ENCODE assay signal across 8 mouse cellular contexts in genomic region chr2:157077641-157078058, GRCm38 (mm10). TPM values are rescaled to one million over a fixed set of nuclear protein-coding genes. Genes with fewer than 3 reads are reported as not detected.
DNase-seq lines count a peak whose midpoint lies in the region; ATAC-seq lines count a peak whose summit lies in the region.

No protein-coding gene starts in this region.

- H3K4me3 ChIP-seq in hindbrain, embryonic 10.5 days, result peak overlapping the region; percentile 97
- H3K4me3 ChIP-seq in lung, embryonic 15.5 days, result peak overlapping the region; percentile 90
- peak overlapping the region; percentile 96 for H3K4me3 ChIP-seq in neural tube, embryonic 14.5 days (ENCODE audit: low read depth, low read length)

- under 1% methylated on average over 15 of the region's 15 CpGs for WGBS in hindbrain, embryonic 10.5 days
- 2% methylated on average over 15 of the region's 15 CpGs for WGBS in lung, embryonic 15.5 days
- WGBS in neural tube, embryonic 14.5 days, result 0% methylated on average over 15 of the region's 15 CpGs

- peak; percentile 20; the same call in 1 of the 2 replicates for ATAC-seq in lung, embryonic 15.5 days (ENCODE audit: borderline replicate concordance, extremely low read depth, low FRiP score, low TSS enrichment)
- ATAC-seq in neural tube, embryonic 14.5 days (ENCODE audit: low read depth), result no peak

- H3K4me1 ChIP-seq in hindbrain, embryonic 10.5 days (replicated peaks), result peaks cover 79% of the 10 kb centered on the region
- peaks cover 59% of the 10 kb centered on the region for H3K4me1 ChIP-seq in lung, embryonic 15.5 days
- H3K4me1 ChIP-seq in neural tube, embryonic 14.5 days (ENCODE audit: control insufficient read depth, insufficient read depth, low read length), result peaks cover 54% of the 10 kb centered on the region

- no peaks in the 10 kb centered on the region for H3K9me3 ChIP-seq in hindbrain, embryonic 10.5 days
- H3K9me3 ChIP-seq in lung, embryonic 15.5 days, result no peaks in the 10 kb centered on the region
- H3K9me3 ChIP-seq in neural tube, embryonic 14.5 days (ENCODE audit: control insufficient read depth, low read length), result no peaks in the 10 kb centered on the region

- peak overlapping the region; percentile 97 for H3K9ac ChIP-seq in lung, embryonic 15.5 days
- peak overlapping the region; percentile 99 for H3K9ac ChIP-seq in neural tube, embryonic 14.5 days (replicated peaks; ENCODE audit: low read depth, low read length)

- H3K27ac ChIP-seq in hindbrain, embryonic 10.5 days, result peak overlapping the region; percentile 99
- H3K27ac ChIP-seq in lung, embryonic 15.5 days, result peak overlapping the region; percentile 96
- H3K27ac ChIP-seq in neural tube, embryonic 14.5 days (ENCODE audit: low read depth, low read length), result peak overlapping the region; percentile 98; the same call in 1 of the 2 replicates

- peak; percentile 87 for DNase-seq in Muller cell, postnatal 12 days (ENCODE audit: inconsistent ontology term)
- DNase-seq in cerebellum, adult 8-10 months, result peak; percentile 70
- DNase-seq in frontal cortex, postnatal 14 days (ENCODE audit: low spot score in 2 of 2), result peak; percentile 65 to 74
- peak; percentile 63 for DNase-seq in hindbrain, embryonic 10.5 days (ENCODE audit: low spot score)
- DNase-seq in layer of hippocampus, postnatal 10 days (ENCODE audit: low spot score in 2 of 2), result peak; percentile 77 to 83
- DNase-seq in B cell, adult 2 months, result no peak

- no peaks in the 10 kb centered on the region; the same call in 1 of the 2 replicates for H3K27me3 ChIP-seq in hindbrain, embryonic 10.5 days (ENCODE audit: insufficient read depth, poor library complexity, severe bottlenecking)
- no peaks in the 10 kb centered on the region for H3K27me3 ChIP-seq in lung, embryonic 15.5 days
- no peaks in the 10 kb centered on the region for H3K27me3 ChIP-seq in neural tube, embryonic 14.5 days (ENCODE audit: control insufficient read depth, insufficient read depth, low read length)

- H3K36me3 ChIP-seq in hindbrain, embryonic 10.5 days, result peaks cover 44% of the 10 kb centered on the region
- no peaks in the 10 kb centered on the region; the same call in 1 of the 2 replicates for H3K36me3 ChIP-seq in lung, embryonic 15.5 days
- no peaks in the 10 kb centered on the region for H3K36me3 ChIP-seq in neural tube, embryonic 14.5 days (ENCODE audit: control insufficient read depth, insufficient read depth, low read length)

- peak overlapping the region; percentile 79 for H3K4me2 ChIP-seq in lung, embryonic 15.5 days
- peak overlapping the region; percentile 100 for H3K4me2 ChIP-seq in neural tube, embryonic 14.5 days (ENCODE audit: low read depth, low read length)

RNA-seq across cellular contexts. Expression of gene Soga1, which starts 1.4 kb away (rescaled TPM):
- 3.7 and 4.0 TPM in 2 replicates for polyA plus RNA-seq in hindbrain, embryonic 10.5 days (2016; fragmentation: Nextera tagmentation; extraction: Ambion mirVana)
- 10 to 100 TPM; 74.1 to 79.6 TPM for total RNA-seq in layer of hippocampus, postnatal 10 days (2021)
- 4.1 and 5.1 TPM in 2 replicates for polyA plus RNA-seq in lung, embryonic 15.5 days (2015; fragmentation: Nextera tagmentation; extraction: Ambion mirVana)
- 10.0 and 10.2 TPM in 2 replicates for polyA plus RNA-seq in neural tube, embryonic 14.5 days (2014; fragmentation: Nextera tagmentation; extraction: Ambion mirVana)

RNA-seq across cellular contexts. Expression of gene Tldc2, which starts 9.2 kb away (rescaled TPM):
- polyA plus RNA-seq in hindbrain, embryonic 10.5 days (2016; fragmentation: Nextera tagmentation; extraction: Ambion mirVana), result not detected in 2 replicates
- total RNA-seq in layer of hippocampus, postnatal 10 days (2021), result not detected
- polyA plus RNA-seq in lung, embryonic 15.5 days (2015; fragmentation: Nextera tagmentation; extraction: Ambion mirVana), result not detected in 2 replicates
- not detected in 2 replicates for polyA plus RNA-seq in neural tube, embryonic 14.5 days (2014; fragmentation: Nextera tagmentation; extraction: Ambion mirVana)

RNA-seq across cellular contexts. Expression of gene Samhd1, which starts 57.4 kb away (rescaled TPM):
- polyA plus RNA-seq in hindbrain, embryonic 10.5 days (2016; fragmentation: Nextera tagmentation; extraction: Ambion mirVana), result 18.8 and 22.9 TPM in 2 replicates
- total RNA-seq in layer of hippocampus, postnatal 10 days (2021), result 10 to 100 TPM; 14.6 TPM
- polyA plus RNA-seq in lung, embryonic 15.5 days (2015; fragmentation: Nextera tagmentation; extraction: Ambion mirVana), result 33.1 and 34.6 TPM in 2 replicates
- 13.2 and 14.9 TPM in 2 replicates for polyA plus RNA-seq in neural tube, embryonic 14.5 days (2014; fragmentation: Nextera tagmentation; extraction: Ambion mirVana)

Comparison
In these comparisons a context has a peak if more than half of its experiments do, and no peak if none do; other contexts are left out.
1. DNase-seq: peak in Muller cell, postnatal 12 days (single experiment), cerebellum, adult 8-10 months (single experiment), frontal cortex, postnatal 14 days (2 of 2), hindbrain, embryonic 10.5 days (single experiment) and layer of hippocampus, postnatal 10 days (2 of 2); none in B cell, adult 2 months (0 of 2).
2. Peak in every context shown above with its lines, with median percentiles within 50 percentile points of each other: H3K27ac ChIP-seq and H3K4me3 ChIP-seq.